Mouse (Mus musculus) hindbrain, embryonic 15.5 days (tissue): ENCODE measurements around the gene Fgfr2. TPM values are rescaled to one million over a fixed set of nuclear protein-coding genes. Genes with fewer than 3 reads are reported as not detected.

Experiments used
- ATAC-seq: fragments of 200-750 bp; cut with Nextera tagmentation; 2 replicates; pipeline ENCODE4 v1.8.0; 2017; ENCODE audit warnings: low read depth, moderate number of reproducible peaks, moderate TSS enrichment; ENCODE audit not compliant: low FRiP score
- H3K27ac ChIP-seq: fragments of 300-500 bp; sonication (generic); replicated peaks from 2 replicates; pipeline ENCODE4 v1.5.1; 2015; ENCODE audit warnings: mild to moderate bottlenecking, inconsistent platforms
- H3K27me3 ChIP-seq: fragments of 300-500 bp; sonication (generic); 2 replicates; pipeline ENCODE4 v1.6.1; 2015; ENCODE audit warnings: control low read depth, inconsistent platforms
- H3K36me3 ChIP-seq: fragments of 300-500 bp; sonication (generic); 2 replicates; pipeline ENCODE4 v1.6.1; 2015; ENCODE audit warnings: control low read depth, inconsistent platforms
- H3K4me1 ChIP-seq: fragments of 300-500 bp; sonication (generic); replicated peaks from 2 replicates; pipeline ENCODE4 v1.6.1; 2015; ENCODE audit warnings: control low read depth, inconsistent platforms
- H3K4me2 ChIP-seq: fragments of 300-500 bp; sonication (generic); 2 replicates; pipeline ENCODE4 v1.6.1; 2015; ENCODE audit warnings: moderate library complexity, mild to moderate bottlenecking, inconsistent platforms
- H3K4me3 ChIP-seq: fragments of 300-500 bp; sonication (generic); 2 replicates; pipeline ENCODE4 v1.5.1; 2015; ENCODE audit warnings: mild to moderate bottlenecking, inconsistent platforms
- H3K9ac ChIP-seq: fragments of 300-500 bp; sonication (generic); 2 replicates; pipeline ENCODE4 v1.6.1; 2015; ENCODE audit warnings: inconsistent platforms
- H3K9me3 ChIP-seq: fragments of 300-500 bp; sonication (generic); 2 replicates; pipeline ENCODE4 v1.6.1; 2016; ENCODE audit warnings: control low read depth, inconsistent platforms
- WGBS: fragments of 180-500 bp; shearing (Covaris S2); methylation state at CpG from one replicate; pipeline ENCODE4 v1.1.7; 2015; 5-methylcytosine and 5-hydroxymethylcytosine counted together
- polyA plus RNA-seq: library from polyadenylated mRNA; unstranded; fragments of >200 nt; fragmentation: Nextera tagmentation; extraction: Ambion mirVana; gene quantifications from 2 replicates; pipeline ENCODE4 v1.2.1, GENCODE M21; 2015

Gene Fgfr2
- polyA plus RNA-seq, 1 experiment from 2014 or later, result 28.5 TPM

- no peaks in the 10 kb centered on the region for H3K4me1 ChIP-seq
- no peak overlapping the region for H3K4me2 ChIP-seq
- WGBS, result 83% methylated on average over 5 of the region's 5 CpGs
- no peak overlapping the region for H3K27ac ChIP-seq
- no peak overlapping the region for H3K4me3 ChIP-seq
- ATAC-seq, result no peak
- no peaks in the 10 kb centered on the region for H3K36me3 ChIP-seq
- no peaks in the 10 kb centered on the region for H3K9me3 ChIP-seq
- H3K27me3 ChIP-seq, result no peaks in the 10 kb centered on the region
- H3K9ac ChIP-seq, result no peak overlapping the region
These were observed 420.6 kb downstream of the Fgfr2 start for GRCm38 (mm10) chr7:132702492-132703070.

- no peak overlapping the region for H3K27ac ChIP-seq
- no peak overlapping the region for H3K9ac ChIP-seq
- WGBS, result 82% methylated on average over 3 of the region's 3 CpGs
- no peaks in the 10 kb centered on the region for H3K27me3 ChIP-seq
- ATAC-seq, result no peak
- H3K4me3 ChIP-seq, result no peak overlapping the region
- H3K9me3 ChIP-seq, result no peaks in the 10 kb centered on the region
- no peaks in the 10 kb centered on the region for H3K36me3 ChIP-seq
- no peaks in the 10 kb centered on the region for H3K4me1 ChIP-seq
- no peak overlapping the region for H3K4me2 ChIP-seq
These were observed 421.1 kb downstream of the Fgfr2 start for GRCm38 (mm10) chr7:132702024-132702423.

GRCm38 (mm10) chr7:132701412-132701811 is 421.7 kb downstream of the Fgfr2 start:
- WGBS, result 82% methylated on average over 3 of the region's 3 CpGs
- no peak for ATAC-seq

GRCm38 (mm10) chr7:132700107-132700506 is 423.0 kb downstream of the Fgfr2 start:
- whole genome bisulfite sequencing, result 92% methylated on average over 4 of the region's 4 CpGs
- H3K27me3 ChIP-seq, result no peaks in the 10 kb centered on the region

More at GRCm38 (mm10) chr7:132701412-132701811, 421.7 kb downstream of the Fgfr2 start:
- H3K27ac ChIP-seq, result no peak overlapping the region
- H3K4me3 ChIP-seq, result no peak overlapping the region
- H3K9me3 ChIP-seq, result no peaks in the 10 kb centered on the region
- H3K9ac ChIP-seq, result no peak overlapping the region
- no peaks in the 10 kb centered on the region for H3K27me3 ChIP-seq
- no peaks in the 10 kb centered on the region for H3K4me1 ChIP-seq
- no peak overlapping the region for H3K4me2 ChIP-seq
- H3K36me3 ChIP-seq, result no peaks in the 10 kb centered on the region

GRCm38 (mm10) chr7:132699639-132700038 is 423.5 kb downstream of the Fgfr2 start:
- Histone ChIP-seq H3K27ac (no peak overlapping the region), H3K4me2 (no peak overlapping the region), H3K9me3 (no peaks in the 10 kb centered on the region), H3K36me3 (peaks cover 5% of the 10 kb centered on the region; the same call in 1 of the 2 replicates), H3K4me1 (no peaks in the 10 kb centered on the region), H3K4me3 (no peak overlapping the region), H3K9ac (no peak overlapping the region), H3K27me3 (no peaks in the 10 kb centered on the region)
- ATAC-seq, result no peak

More at GRCm38 (mm10) chr7:132700107-132700506, 423.0 kb downstream of the Fgfr2 start:
- no peak for ATAC-seq
- no peaks in the 10 kb centered on the region for H3K4me1 ChIP-seq
- no peak overlapping the region for H3K27ac ChIP-seq
- no peak overlapping the region for H3K9ac ChIP-seq
- no peak overlapping the region for H3K4me2 ChIP-seq
- no peak overlapping the region for H3K4me3 ChIP-seq
- peaks cover under 1% of the 10 kb centered on the region; the same call in 1 of the 2 replicates for H3K36me3 ChIP-seq
- no peaks in the 10 kb centered on the region for H3K9me3 ChIP-seq

GRCm38 (mm10) chr7:132699165-132699564 is 424.0 kb downstream of the Fgfr2 start:
- H3K4me2 ChIP-seq, result no peak overlapping the region
- no peaks in the 10 kb centered on the region for H3K27me3 ChIP-seq
- no peaks in the 10 kb centered on the region for H3K9me3 ChIP-seq
- no peaks in the 10 kb centered on the region for H3K4me1 ChIP-seq
- no peak overlapping the region for H3K4me3 ChIP-seq
- no peak overlapping the region for H3K27ac ChIP-seq
- H3K36me3 ChIP-seq, result peaks cover 6% of the 10 kb centered on the region; the same call in 1 of the 2 replicates
- ATAC-seq, result no peak
- 75% methylated on average over 4 of the region's 4 CpGs for WGBS
- no peak overlapping the region for H3K9ac ChIP-seq

GRCm38 (mm10) chr7:132698737-132699136 is 424.4 kb downstream of the Fgfr2 start:
- H3K27ac ChIP-seq, result no peak overlapping the region
- no peak overlapping the region for H3K4me3 ChIP-seq
- no peak overlapping the region for H3K9ac ChIP-seq
- no peak overlapping the region for H3K4me2 ChIP-seq
- no peaks in the 10 kb centered on the region for H3K4me1 ChIP-seq
- WGBS, result 90% methylated on average over 4 of the region's 4 CpGs
- peaks cover 6% of the 10 kb centered on the region; the same call in 1 of the 2 replicates for H3K36me3 ChIP-seq
- no peaks in the 10 kb centered on the region for H3K9me3 ChIP-seq
- no peak for ATAC-seq
- no peaks in the 10 kb centered on the region for H3K27me3 ChIP-seq

GRCm38 (mm10) chr7:132697258-132697796 is 425.8 kb downstream of the Fgfr2 start:
- 0 out of 2 replicates have a peak, but pooled peaks cover 5% of the 10 kb centered on the region for H3K4me1 ChIP-seq
- H3K4me3 ChIP-seq, result no peak overlapping the region
- H3K27me3 ChIP-seq, result no peaks in the 10 kb centered on the region
- 71% methylated on average over 8 of the region's 8 CpGs for WGBS
- no peak overlapping the region for H3K9ac ChIP-seq
- H3K36me3 ChIP-seq, result peaks cover 6% of the 10 kb centered on the region; the same call in 1 of the 2 replicates
- no peaks in the 10 kb centered on the region for H3K9me3 ChIP-seq
- ATAC-seq, result no peak
- H3K27ac ChIP-seq, result no peak overlapping the region
- H3K4me2 ChIP-seq, result no peak overlapping the region

- no peak overlapping the region for H3K27ac ChIP-seq
- no peaks in the 10 kb centered on the region for H3K9me3 ChIP-seq
- H3K9ac ChIP-seq, result no peak overlapping the region
- peaks cover 7% of the 10 kb centered on the region; the same call in 1 of the 2 replicates for H3K4me1 ChIP-seq
- H3K4me3 ChIP-seq, result no peak overlapping the region
- no peaks in the 10 kb centered on the region for H3K27me3 ChIP-seq
- 96% methylated on average over 2 of the region's 2 CpGs for WGBS
- peaks cover 6% of the 10 kb centered on the region; the same call in 1 of the 2 replicates for H3K36me3 ChIP-seq
- ATAC-seq, result no peak
- H3K4me2 ChIP-seq, result no peak overlapping the region
These were observed 429.6 kb downstream of the Fgfr2 start for GRCm38 (mm10) chr7:132693561-132693960.

GRCm38 (mm10) chr7:132692719-132693118 is 430.4 kb downstream of the Fgfr2 start:
- no peak for ATAC-seq
- Histone ChIP-seq H3K4me3 (no peak overlapping the region), H3K27me3 (no peaks in the 10 kb centered on the region), H3K4me1 (peaks cover 10% of the 10 kb centered on the region; the same call in 1 of the 2 replicates), H3K9me3 (no peaks in the 10 kb centered on the region), H3K27ac (no peak overlapping the region), H3K4me2 (no peak overlapping the region), H3K36me3 (peaks cover 6% of the 10 kb centered on the region; the same call in 1 of the 2 replicates), H3K9ac (no peak overlapping the region)
- 74% methylated on average over 9 of the region's 9 CpGs for WGBS

- H3K9me3 ChIP-seq, result no peaks in the 10 kb centered on the region
- 91% methylated on average over 14 of the region's 14 CpGs for WGBS
- no peak overlapping the region for H3K4me2 ChIP-seq
These were observed 432.3 kb downstream of the Fgfr2 start for GRCm38 (mm10) chr7:132690716-132691472.

GRCm38 (mm10) chr7:132689722-132690121 is 433.4 kb downstream of the Fgfr2 start:
- H3K4me2 ChIP-seq, result no peak overlapping the region
- H3K4me1 ChIP-seq, result peaks cover 10% of the 10 kb centered on the region; the same call in 1 of the 2 replicates
- H3K4me3 ChIP-seq, result no peak overlapping the region
- 81% methylated on average over 5 of the region's 5 CpGs for WGBS
- H3K9me3 ChIP-seq, result no peaks in the 10 kb centered on the region
- H3K36me3 ChIP-seq, result peaks cover 2% of the 10 kb centered on the region; the same call in 1 of the 2 replicates
- ATAC-seq, result no peak
- H3K27me3 ChIP-seq, result no peaks in the 10 kb centered on the region
- H3K9ac ChIP-seq, result no peak overlapping the region
- no peak overlapping the region for H3K27ac ChIP-seq

More at GRCm38 (mm10) chr7:132690716-132691472, 432.3 kb downstream of the Fgfr2 start:
- ATAC-seq, result no peak
- Histone ChIP-seq H3K4me3 (no peak overlapping the region), H3K9ac (no peak overlapping the region), H3K4me1 (peaks cover 10% of the 10 kb centered on the region; the same call in 1 of the 2 replicates), H3K36me3 (peaks cover 6% of the 10 kb centered on the region; the same call in 1 of the 2 replicates), H3K27ac (no peak overlapping the region), H3K27me3 (no peaks in the 10 kb centered on the region)
